Mouse (Mus musculus) midbrain, embryonic 11.5 days (tissue): ENCODE results near the gene Lpar5. TPM values are rescaled to one million over a fixed set of nuclear protein-coding genes. Genes with fewer than 3 reads are reported as not detected.
"Not testable (repeated sequence)": the region's sequence is repeated elsewhere in the genome, so short reads cannot be mapped to it uniquely, and the experiment has no call there.

Source experiments
- ATAC-seq: fragments of 200-750 bp; cut with Nextera tagmentation; 2 replicates; pipeline ENCODE4 v1.8.0; 2017; ENCODE audit warnings: moderate TSS enrichment, moderate library complexity; ENCODE audit not compliant: low FRiP score
- DNase-seq: peaks from one replicate; pipeline ENCODE4 v3.0.0; 2015; ENCODE audit warnings: low spot score; ENCODE audit errors: missing footprints
- H3K27ac ChIP-seq: fragments of 300-500 bp; sonication (generic); 2 replicates; pipeline ENCODE4 v1.5.1; 2014; ENCODE audit warnings: low read depth, low read length
- H3K27me3 ChIP-seq: fragments of 300-500 bp; sonication (generic); 2 replicates; pipeline ENCODE4 v1.6.1; 2014; ENCODE audit warnings: mild to moderate bottlenecking, low read length, moderate library complexity, mixed read lengths; ENCODE audit not compliant: control insufficient read depth, insufficient read depth
- H3K36me3 ChIP-seq: fragments of 300-500 bp; sonication (generic); 2 replicates; pipeline ENCODE4 v1.6.1; 2014; ENCODE audit warnings: mild to moderate bottlenecking, low read length, moderate library complexity, mixed read lengths; ENCODE audit not compliant: control insufficient read depth, insufficient read depth
- H3K4me1 ChIP-seq: fragments of 300-500 bp; sonication (generic); 2 replicates; pipeline ENCODE4 v1.6.1; 2014; ENCODE audit warnings: low read length; ENCODE audit not compliant: control insufficient read depth, insufficient read depth
- H3K4me2 ChIP-seq: fragments of 300-500 bp; sonication (generic); 2 replicates; pipeline ENCODE4 v1.6.1; 2014; ENCODE audit warnings: mild to moderate bottlenecking, moderate library complexity
- H3K4me3 ChIP-seq: fragments of 300-500 bp; sonication (generic); 2 replicates; pipeline ENCODE4 v1.5.1; 2014; ENCODE audit warnings: low read depth, low read length
- H3K9ac ChIP-seq: fragments of 300-500 bp; sonication (generic); 2 replicates; pipeline ENCODE4 v1.6.1; 2014; ENCODE audit warnings: low read length
- H3K9me3 ChIP-seq: fragments of 300-500 bp; sonication (generic); 2 replicates; pipeline ENCODE4 v1.6.1; 2016; ENCODE audit warnings: low read length; ENCODE audit not compliant: control insufficient read depth
- WGBS: fragments of 180-500 bp; shearing (Covaris S2); extraction: QIAGEN DNeasy Blood & Tissue Kit; methylation state at CpG from one replicate; pipeline ENCODE4 v1.1.7; 2014; 5-methylcytosine and 5-hydroxymethylcytosine counted together
- polyA plus RNA-seq: library from polyadenylated mRNA; unstranded; fragments of >200 nt; fragmentation: Nextera tagmentation; extraction: Ambion mirVana; gene quantifications from 2 replicates; pipeline ENCODE4 v1.2.1, GENCODE M21; 2014

Lpar5 gene
- 0.11 TPM in 1 of 2 replicates, not detected in the other for polyA plus RNA-seq

GRCm38 (mm10) chr6:125067571-125067995 is at the start of gene Lpar5:
TSS of gene Lpar5 (plus strand) at chr6:125067920.
- Histone ChIP-seq H3K4me1 (no peaks in the 10 kb centered on the region), H3K27ac (no peak within 1 kb of the TSS), H3K36me3 (no peaks in the 10 kb centered on the region), H3K9me3 (no peaks in the 10 kb centered on the region), H3K27me3 (no peaks in the 10 kb centered on the region), H3K4me3 (no peak within 1 kb of the TSS), H3K4me2 (no peak within 1 kb of the TSS), H3K9ac (no peak within 1 kb of the TSS)
- WGBS = 53% methylated on average over 8 of the region's 8 CpGs
- DNase-seq (no peak), ATAC-seq (no peak)

GRCm38 (mm10) chr6:125030532-125030931 is 37.2 kb upstream of the Lpar5 start:
- not testable (repeated sequence) for H3K4me2 ChIP-seq, H3K27me3 ChIP-seq, H3K9me3 ChIP-seq, H3K4me1 ChIP-seq, H3K27ac ChIP-seq, H3K4me3 ChIP-seq, H3K9ac ChIP-seq
- 22% methylated on average over 7 of the region's 9 CpGs for WGBS
- H3K36me3 ChIP-seq = peaks cover 28% of the 10 kb centered on the region
- DNase-seq = peak; percentile 97
- ATAC-seq = peak; percentile 42; the same call in 1 of the 2 replicates

GRCm38 (mm10) chr6:125031604-125032003 is 36.1 kb upstream of the Lpar5 start:
- no peaks in the 10 kb centered on the region for H3K27me3 ChIP-seq
- ATAC-seq = no peak; the same call in 1 of the 2 replicates
- no peak overlapping the region for H3K9ac ChIP-seq
- peaks cover 33% of the 10 kb centered on the region for H3K36me3 ChIP-seq
- H3K27ac ChIP-seq = no peak overlapping the region
- DNase-seq = peak; percentile 12
- no peaks in the 10 kb centered on the region for H3K9me3 ChIP-seq
- no peak overlapping the region for H3K4me3 ChIP-seq
- no peak overlapping the region for H3K4me2 ChIP-seq
- H3K4me1 ChIP-seq = no peaks in the 10 kb centered on the region
- WGBS = 95% methylated on average over 16 of the region's 16 CpGs

- peak overlapping the region; percentile 47 for H3K4me2 ChIP-seq
- DNase-seq (no peak), ATAC-seq (no peak)
- no peak overlapping the region for H3K4me3 ChIP-seq
- H3K9me3 ChIP-seq = no peaks in the 10 kb centered on the region
- peaks cover 15% of the 10 kb centered on the region for H3K36me3 ChIP-seq
- H3K27ac ChIP-seq = no peak overlapping the region; the same call in 1 of the 2 replicates
- peak overlapping the region; percentile 61; the same call in 1 of the 2 replicates for H3K9ac ChIP-seq
- peaks cover 9% of the 10 kb centered on the region for H3K4me1 ChIP-seq
- no peaks in the 10 kb centered on the region for H3K27me3 ChIP-seq
- 94% methylated on average over 4 of the region's 4 CpGs for WGBS
These were observed 29.1 kb upstream of the Lpar5 start for GRCm38 (mm10) chr6:125038666-125039065.

- WGBS = 8% methylated on average over 8 of the region's 8 CpGs
- no peaks in the 10 kb centered on the region for H3K27me3 ChIP-seq
- peak overlapping the region; percentile 61 for H3K9ac ChIP-seq
- H3K36me3 ChIP-seq = peaks cover 17% of the 10 kb centered on the region
- ATAC-seq (peak; percentile 41), DNase-seq (no peak)
- H3K4me3 ChIP-seq = peak overlapping the region; percentile 59
- H3K27ac ChIP-seq = peak overlapping the region; percentile 40
- H3K9me3 ChIP-seq = no peaks in the 10 kb centered on the region
- peak overlapping the region; percentile 47 for H3K4me2 ChIP-seq
- peaks cover 9% of the 10 kb centered on the region for H3K4me1 ChIP-seq
These were observed 28.6 kb upstream of the Lpar5 start for GRCm38 (mm10) chr6:125039131-125039530.

GRCm38 (mm10) chr6:125039533-125040153 is 28.1 kb upstream of the Lpar5 start, which contains the start of gene Ing4:
TSS of gene Ing4 (plus strand) at chr6:125039760.
- peak within 1 kb of the TSS; percentile 86 for H3K4me2 ChIP-seq
- peak within 1 kb of the TSS; percentile 59 for H3K4me3 ChIP-seq
- H3K27me3 ChIP-seq = no peaks in the 10 kb centered on the region
- peak; percentile 99 for DNase-seq
- under 1% methylated on average over 26 of the region's 26 CpGs for WGBS
- peak; percentile 97 for ATAC-seq
- peak within 1 kb of the TSS; percentile 77 for H3K9ac ChIP-seq
- no peaks in the 10 kb centered on the region for H3K9me3 ChIP-seq
- peak within 1 kb of the TSS; percentile 40 for H3K27ac ChIP-seq
- peaks cover 9% of the 10 kb centered on the region for H3K4me1 ChIP-seq
- peaks cover 22% of the 10 kb centered on the region for H3K36me3 ChIP-seq

- peak overlapping the region; percentile 77 for H3K9ac ChIP-seq
- ATAC-seq (no peak), DNase-seq (no peak)
- no peaks in the 10 kb centered on the region for H3K27me3 ChIP-seq
- peak overlapping the region; percentile 11; the same call in 1 of the 2 replicates for H3K27ac ChIP-seq
- H3K36me3 ChIP-seq = peaks cover 21% of the 10 kb centered on the region
- H3K4me1 ChIP-seq = peaks cover 9% of the 10 kb centered on the region
- peak overlapping the region; percentile 59 for H3K4me3 ChIP-seq
- H3K9me3 ChIP-seq = no peaks in the 10 kb centered on the region
- H3K4me2 ChIP-seq = peak overlapping the region; percentile 86
- 20% methylated on average over 7 of the region's 7 CpGs for WGBS
These were observed 27.5 kb upstream of the Lpar5 start for GRCm38 (mm10) chr6:125040221-125040620.

- 92% methylated on average over 7 of the region's 7 CpGs for WGBS
- no peak for DNase-seq
These were observed 26.7 kb upstream of the Lpar5 start for GRCm38 (mm10) chr6:125041047-125041446.

GRCm38 (mm10) chr6:125042081-125042480 is 25.6 kb upstream of the Lpar5 start:
- peaks cover 14% of the 10 kb centered on the region; the same call in 1 of the 2 replicates for H3K36me3 ChIP-seq
- no peak for DNase-seq
- H3K9ac ChIP-seq = no peak overlapping the region
- H3K4me1 ChIP-seq = peaks cover 9% of the 10 kb centered on the region
- WGBS = 96% methylated on average over 7 of the region's 7 CpGs
- H3K27me3 ChIP-seq = no peaks in the 10 kb centered on the region
- ATAC-seq = no peak
- no peak overlapping the region for H3K4me3 ChIP-seq
- no peak overlapping the region for H3K4me2 ChIP-seq
- H3K9me3 ChIP-seq = no peaks in the 10 kb centered on the region
- no peak overlapping the region for H3K27ac ChIP-seq

More at GRCm38 (mm10) chr6:125041047-125041446, 26.7 kb upstream of the Lpar5 start:
- peaks cover 15% of the 10 kb centered on the region for H3K36me3 ChIP-seq
- no peak overlapping the region for H3K9ac ChIP-seq
- no peak overlapping the region for H3K27ac ChIP-seq
- no peaks in the 10 kb centered on the region for H3K9me3 ChIP-seq
- no peak overlapping the region for H3K4me2 ChIP-seq
- no peaks in the 10 kb centered on the region for H3K27me3 ChIP-seq
- ATAC-seq = no peak
- peaks cover 9% of the 10 kb centered on the region for H3K4me1 ChIP-seq
- H3K4me3 ChIP-seq = no peak overlapping the region
